Mouse (Mus musculus) limb, embryonic 13.5 days (tissue): ENCODE measurements around the gene Nfe2l2. TPM values are rescaled to one million over a fixed set of nuclear protein-coding genes. Genes with fewer than 3 reads are reported as not detected.
"Not testable (repeated sequence)": the region's sequence is repeated elsewhere in the genome, so short reads cannot be mapped to it uniquely, and the experiment has no call there.

Experiments
- ATAC-seq: fragments of 200-750 bp; cut with Nextera tagmentation; 2 replicates; pipeline ENCODE4 v1.8.0; 2017; ENCODE audit warnings: low read depth, moderate number of reproducible peaks, moderate TSS enrichment; ENCODE audit not compliant: low FRiP score
- H3K27ac ChIP-seq: fragments of 300-500 bp; sonication (generic); 2 replicates; pipeline ENCODE4 v1.5.1; 2015; ENCODE audit warnings: inconsistent platforms, mild to moderate bottlenecking, moderate library complexity
- H3K27me3 ChIP-seq: fragments of 300-500 bp; sonication (generic); 2 replicates; pipeline ENCODE4 v1.6.1; 2015; ENCODE audit warnings: mild to moderate bottlenecking, inconsistent platforms
- H3K36me3 ChIP-seq: fragments of 300-500 bp; sonication (generic); 2 replicates; pipeline ENCODE4 v1.6.1; 2015; ENCODE audit warnings: inconsistent platforms, mild to moderate bottlenecking, moderate library complexity
- H3K4me1 ChIP-seq: fragments of 300-500 bp; sonication (generic); 2 replicates; pipeline ENCODE4 v1.6.1; 2015; ENCODE audit warnings: inconsistent platforms
- H3K4me2 ChIP-seq: fragments of 300-500 bp; sonication (generic); replicated peaks from 2 replicates; pipeline ENCODE4 v1.6.1; 2015; ENCODE audit warnings: inconsistent platforms, mild to moderate bottlenecking, moderate library complexity
- H3K4me3 ChIP-seq: fragments of 300-500 bp; sonication (generic); 2 replicates; pipeline ENCODE4 v1.5.1; 2015; ENCODE audit warnings: moderate library complexity, mild to moderate bottlenecking, inconsistent platforms
- H3K9ac ChIP-seq: fragments of 300-500 bp; sonication (generic); 2 replicates; pipeline ENCODE4 v1.6.1; 2015; ENCODE audit warnings: mild to moderate bottlenecking, inconsistent platforms
- H3K9me3 ChIP-seq: fragments of 300-500 bp; sonication (generic); 2 replicates; pipeline ENCODE4 v1.6.1; 2016; ENCODE audit warnings: inconsistent platforms
- WGBS: fragments of 180-500 bp; shearing (Covaris S2); methylation state at CpG from one replicate; pipeline ENCODE4 v1.1.7; 2015; 5-methylcytosine and 5-hydroxymethylcytosine counted together
- polyA plus RNA-seq: library from polyadenylated mRNA; unstranded; fragments of >200 nt; fragmentation: Nextera tagmentation; extraction: Ambion mirVana; gene quantifications from 2 replicates; pipeline ENCODE4 v1.2.1, GENCODE M21; 2015

The Nfe2l2 gene
- polyA plus RNA-seq, 1 experiment from 2014 or later, result 34.1 TPM

DNA sequence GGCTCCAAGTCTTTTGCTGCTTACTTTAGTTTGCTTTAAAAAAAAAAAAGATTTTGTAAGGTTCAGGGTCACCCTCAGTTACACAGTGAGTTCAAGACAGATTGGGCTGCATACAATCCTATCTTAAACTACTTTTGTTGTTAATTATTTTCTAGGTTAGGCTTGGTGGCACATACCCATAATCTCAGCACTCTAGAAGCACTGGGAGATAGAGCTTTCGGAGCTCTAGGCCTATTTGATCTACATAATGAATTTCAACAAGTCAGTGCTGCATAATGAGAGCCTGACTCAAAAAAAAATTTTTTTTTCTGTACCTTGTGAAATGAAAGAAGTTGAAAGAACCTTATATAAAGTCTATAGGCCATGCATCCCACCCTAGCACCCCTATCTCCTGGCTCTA is 49.8 kb downstream of the Nfe2l2 start:
- no peak overlapping the region for H3K27ac ChIP-seq
- H3K27me3 ChIP-seq, result no peaks in the 10 kb centered on the region
- peaks cover 12% of the 10 kb centered on the region for H3K4me1 ChIP-seq
- WGBS, result 98% methylated on average over 1 of the region's 1 CpGs
- no peaks in the 10 kb centered on the region for H3K9me3 ChIP-seq
- H3K36me3 ChIP-seq, result no peaks in the 10 kb centered on the region
- no peak overlapping the region for H3K9ac ChIP-seq
- ATAC-seq, result no peak
- H3K4me2 ChIP-seq, result no peak overlapping the region
- H3K4me3 ChIP-seq, result no peak overlapping the region

DNA sequence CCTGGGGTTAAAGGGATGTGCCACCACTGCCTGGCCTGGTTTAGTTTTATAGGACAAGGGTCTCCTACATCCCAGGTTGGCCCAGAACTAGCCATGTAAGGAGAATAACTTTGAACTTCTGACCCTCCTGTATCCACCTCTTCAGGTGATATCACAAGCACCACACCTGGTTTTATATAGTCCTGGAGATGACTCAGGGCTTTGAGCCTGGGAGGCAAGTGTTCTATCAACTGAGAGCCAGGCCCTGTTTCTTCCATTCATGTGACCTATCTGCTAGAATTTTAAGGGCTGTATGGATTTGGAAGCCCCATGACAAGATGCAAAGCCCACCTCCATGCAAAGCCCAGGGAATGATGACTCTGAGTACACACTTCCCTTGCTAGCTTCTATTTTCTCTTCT is 51.3 kb downstream of the Nfe2l2 start:
- Histone ChIP-seq H3K9me3 (no peaks in the 10 kb centered on the region), H3K27me3 (no peaks in the 10 kb centered on the region), H3K4me2 (no peak overlapping the region), H3K9ac (no peak overlapping the region), H3K4me1 (peaks cover 12% of the 10 kb centered on the region), H3K4me3 (no peak overlapping the region), H3K36me3 (no peaks in the 10 kb centered on the region), H3K27ac (no peak overlapping the region)
- no peak for ATAC-seq

DNA sequence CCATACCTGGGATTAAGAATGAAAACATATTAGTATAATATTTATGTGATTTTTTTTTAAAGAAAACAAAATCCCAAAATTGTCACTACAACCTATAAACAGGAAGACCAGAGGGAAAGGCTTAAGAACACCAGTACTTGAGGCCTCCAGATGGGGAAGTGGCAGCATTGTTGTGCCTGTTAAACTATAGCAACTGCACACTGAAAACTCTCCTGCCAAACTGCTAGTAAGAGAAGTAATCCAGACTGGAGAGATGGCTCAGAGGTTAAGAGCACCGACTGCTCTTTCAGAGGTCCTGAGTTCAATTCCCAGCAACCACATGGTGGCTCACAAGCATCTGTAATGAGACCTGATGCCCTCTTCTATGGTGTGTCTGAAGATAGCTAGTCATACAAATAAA is 54.0 kb downstream of the Nfe2l2 start:
- no peak overlapping the region for H3K27ac ChIP-seq
- ATAC-seq, result no peak
- no peak overlapping the region for H3K9ac ChIP-seq
- H3K36me3 ChIP-seq, result no peaks in the 10 kb centered on the region
- H3K9me3 ChIP-seq, result no peaks in the 10 kb centered on the region
- H3K27me3 ChIP-seq, result no peaks in the 10 kb centered on the region
- no peak overlapping the region for H3K4me2 ChIP-seq
- H3K4me3 ChIP-seq, result no peak overlapping the region
- H3K4me1 ChIP-seq, result no peaks in the 10 kb centered on the region
- 88% methylated on average over 1 of the region's 1 CpGs for WGBS

DNA sequence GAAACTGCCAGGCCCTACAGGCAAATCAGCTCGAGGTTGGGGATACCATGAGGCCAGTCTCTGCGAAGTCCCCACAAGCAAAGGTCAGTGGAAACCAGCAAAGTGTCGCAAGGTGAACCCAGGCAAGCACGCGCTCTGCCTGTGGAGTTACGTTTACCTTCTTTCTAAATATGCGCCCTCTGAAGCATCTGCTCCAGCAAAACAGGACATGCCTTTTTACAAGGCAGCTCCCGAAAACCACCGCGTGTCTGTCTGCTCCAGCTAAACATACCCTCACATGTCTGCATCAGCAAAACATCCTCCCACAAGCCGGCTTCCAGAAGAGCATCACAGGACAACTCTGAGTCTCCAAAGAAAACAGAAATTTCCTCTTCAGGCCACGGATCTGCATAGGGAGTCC is 59.2 kb downstream of the Nfe2l2 start:
- Histone ChIP-seq H3K27ac (no peak overlapping the region), H3K27me3 (no peaks in the 10 kb centered on the region), H3K36me3 (no peaks in the 10 kb centered on the region), H3K9ac (no peak overlapping the region), H3K4me3 (no peak overlapping the region), H3K9me3 (0 out of 2 replicates have a peak, but pooled peaks cover 5% of the 10 kb centered on the region), H3K4me1 (peaks cover 8% of the 10 kb centered on the region), H3K4me2 (no peak overlapping the region)
- WGBS, result 93% methylated on average over 12 of the region's 12 CpGs
- ATAC-seq, result no peak

DNA sequence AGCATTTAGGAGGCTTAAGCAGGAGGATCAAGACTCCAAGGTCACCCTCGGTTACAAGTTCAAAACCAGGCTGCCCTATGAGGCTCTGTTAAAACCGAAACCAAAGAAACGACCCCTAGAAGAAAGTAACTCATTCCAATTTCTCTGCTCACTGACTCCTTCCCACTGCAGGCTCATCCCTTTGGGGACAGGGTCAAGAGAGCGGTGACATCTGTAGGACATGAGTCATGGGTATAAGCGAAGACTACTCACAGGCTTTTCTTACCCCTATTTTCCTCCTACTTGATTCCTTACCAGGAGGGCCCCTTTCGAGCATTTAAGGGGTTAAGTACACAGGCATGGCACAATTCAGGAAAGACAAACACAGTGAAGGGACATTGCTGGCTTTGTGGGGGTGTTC is 60.5 kb downstream of the Nfe2l2 start:
- Histone ChIP-seq H3K4me3 (no peak overlapping the region), H3K27me3 (no peaks in the 10 kb centered on the region), H3K4me1 (peaks cover 8% of the 10 kb centered on the region), H3K36me3 (no peaks in the 10 kb centered on the region), H3K4me2 (no peak overlapping the region), H3K9me3 (0 out of 2 replicates have a peak, but pooled peaks cover 5% of the 10 kb centered on the region), H3K27ac (no peak overlapping the region), H3K9ac (no peak overlapping the region)
- ATAC-seq, result no peak
- WGBS, result 85% methylated on average over 6 of the region's 6 CpGs

DNA sequence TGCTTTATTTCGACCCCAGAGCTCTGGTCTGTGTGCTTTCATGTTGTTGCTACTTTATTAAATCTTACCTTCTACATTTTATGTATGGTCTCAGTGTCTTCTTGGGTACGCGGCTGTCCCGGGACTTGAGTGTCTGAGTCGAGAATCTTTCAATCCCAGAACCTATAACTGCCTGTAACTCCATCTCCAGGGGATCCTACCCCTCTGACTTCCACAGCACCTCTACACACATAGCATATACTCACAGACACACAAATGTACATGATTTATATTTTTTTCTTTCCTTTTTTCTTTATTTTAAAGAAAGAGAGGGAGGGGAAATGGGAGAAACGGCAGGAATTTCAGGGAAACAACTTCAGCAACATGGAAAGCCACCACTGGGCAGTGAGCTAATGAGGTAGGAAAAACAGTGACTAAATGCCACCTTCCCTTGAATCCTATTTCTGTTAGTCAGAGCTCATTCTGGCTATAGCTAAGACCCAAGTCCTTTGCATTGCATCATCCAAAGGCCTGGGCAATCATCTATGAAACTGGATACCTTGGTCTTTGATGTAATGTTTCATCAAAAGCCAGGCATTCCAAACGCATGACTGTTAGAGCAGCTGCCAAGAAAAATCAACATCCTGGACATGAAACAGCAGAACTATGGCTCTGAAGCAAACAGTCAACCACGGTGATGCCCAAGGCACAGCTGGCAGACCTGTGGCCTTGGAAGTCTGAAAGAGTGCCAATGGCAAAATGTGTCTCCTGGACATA is 61.5 kb downstream of the Nfe2l2 start:
- Histone ChIP-seq H3K27me3 (no peaks in the 10 kb centered on the region), H3K27ac (peak overlapping the region; percentile 28; the same call in 1 of the 2 replicates), H3K4me2 (no peak overlapping the region), H3K9me3 (0 out of 2 replicates have a peak, but pooled peaks cover 5% of the 10 kb centered on the region), H3K4me3 (no peak overlapping the region), H3K36me3 (no peaks in the 10 kb centered on the region), H3K9ac (no peak overlapping the region), H3K4me1 (peaks cover 8% of the 10 kb centered on the region)
- ATAC-seq, result peak; percentile 72; the same call in 1 of the 2 replicates
- 62% methylated on average over 8 of the region's 8 CpGs for WGBS

DNA sequence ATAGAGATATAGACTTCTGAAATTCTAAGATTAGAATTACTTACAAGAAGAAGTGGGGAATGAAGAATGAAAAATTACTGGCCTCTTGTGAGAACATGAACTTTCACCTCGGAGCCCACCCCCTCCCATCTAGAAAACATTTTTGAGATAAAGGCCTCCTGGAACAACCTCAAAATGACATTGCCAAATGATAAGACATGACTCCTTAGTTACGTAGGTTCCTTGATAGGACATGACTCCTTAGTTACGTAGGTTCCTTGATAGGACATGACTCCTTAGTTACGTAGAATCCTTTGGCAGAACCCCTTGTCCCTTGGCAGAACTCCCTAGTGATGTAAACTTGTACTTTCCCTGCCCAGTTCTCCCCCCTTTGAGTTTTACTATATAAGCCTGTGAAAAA is 62.1 kb downstream of the Nfe2l2 start:
- not testable (repeated sequence) for H3K4me2 ChIP-seq, H3K4me3 ChIP-seq, H3K9ac ChIP-seq, ATAC-seq, H3K4me1 ChIP-seq, H3K27me3 ChIP-seq, H3K36me3 ChIP-seq, H3K9me3 ChIP-seq, H3K27ac ChIP-seq
- WGBS, result 87% methylated on average over 4 of the region's 4 CpGs

DNA sequence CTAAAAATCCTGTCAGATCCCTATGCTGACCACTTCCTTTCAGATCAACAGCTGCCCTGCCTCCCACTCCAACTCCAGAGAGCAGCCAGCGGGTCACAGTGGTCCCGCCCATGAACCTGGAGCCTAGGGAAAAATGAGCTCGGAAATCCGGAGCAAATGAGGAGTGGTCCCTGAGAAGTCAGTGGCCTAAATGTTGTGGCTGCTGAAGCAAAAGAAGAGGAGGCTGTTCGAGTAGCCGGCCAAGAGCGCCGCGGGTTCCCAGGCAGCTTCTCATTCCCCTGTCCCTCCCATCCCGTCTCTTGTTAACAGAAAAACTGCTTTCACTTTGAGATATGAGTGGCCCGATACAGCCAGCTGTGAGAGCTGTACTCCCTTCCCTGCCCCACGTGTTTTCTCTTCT is 64.9 kb downstream of the Nfe2l2 start:
- H3K4me1 ChIP-seq, result not testable (repeated sequence)
- 27% methylated on average over 12 of the region's 12 CpGs for whole genome bisulfite sequencing

DNA sequence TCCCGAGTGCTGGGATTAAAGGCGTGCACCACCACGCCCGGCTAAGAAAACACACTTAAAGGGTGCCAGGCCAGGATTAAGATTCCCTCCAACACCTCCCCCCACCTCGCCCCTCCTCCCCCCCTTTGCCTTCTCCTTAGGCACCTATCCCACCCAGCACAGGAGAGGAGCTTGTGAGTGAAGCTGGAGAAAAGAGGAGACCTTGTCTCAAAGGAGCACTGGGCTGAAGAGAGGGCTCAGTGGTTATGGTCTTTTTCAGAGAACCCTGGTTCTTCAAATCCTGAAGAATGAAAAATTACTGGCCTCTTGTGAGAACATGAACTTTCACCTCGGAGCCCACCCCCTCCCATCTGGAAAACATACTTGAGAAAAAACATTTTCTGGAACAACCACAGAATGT is 66.6 kb downstream of the Nfe2l2 start:
- ATAC-seq, H3K9ac ChIP-seq, H3K9me3 ChIP-seq, H3K4me3 ChIP-seq, H3K27ac ChIP-seq, H3K4me2 ChIP-seq, H3K27me3 ChIP-seq, H3K36me3 ChIP-seq: not testable (repeated sequence)
- 87% methylated on average over 6 of the region's 6 CpGs for WGBS
- H3K4me1 ChIP-seq, result peaks cover 14% of the 10 kb centered on the region

More for the DNA sequence above, 64.9 kb downstream of the Nfe2l2 start:
- not testable (repeated sequence) for H3K27me3 ChIP-seq, H3K9me3 ChIP-seq, H3K36me3 ChIP-seq, H3K9ac ChIP-seq, H3K4me3 ChIP-seq, H3K27ac ChIP-seq, ATAC-seq, H3K4me2 ChIP-seq

DNA sequence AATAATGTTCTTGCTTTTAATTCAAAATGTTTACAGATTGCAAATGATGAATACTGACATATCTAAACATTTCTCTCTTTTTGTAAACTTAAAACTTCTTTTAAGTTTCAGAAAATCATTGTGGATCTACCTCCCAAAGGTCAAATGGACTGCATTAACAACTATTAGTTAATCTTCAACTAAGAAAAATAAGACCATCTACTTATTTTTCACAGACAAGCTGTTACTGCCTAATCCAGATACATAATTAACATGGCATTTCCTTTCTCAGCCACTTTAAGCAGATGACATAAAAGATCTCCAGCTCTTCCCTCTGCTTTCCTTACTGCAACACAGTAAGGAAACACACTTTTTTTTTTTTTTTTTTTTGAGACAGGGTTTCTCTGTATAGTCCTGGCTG is 67.1 kb downstream of the Nfe2l2 start:
- Histone ChIP-seq H3K27ac (no peak overlapping the region), H3K27me3 (no peaks in the 10 kb centered on the region), H3K4me3 (no peak overlapping the region), H3K36me3 (no peaks in the 10 kb centered on the region), H3K4me1 (peaks cover 16% of the 10 kb centered on the region), H3K9ac (no peak overlapping the region), H3K4me2 (no peak overlapping the region), H3K9me3 (no peaks in the 10 kb centered on the region)
- ATAC-seq, result no peak

DNA sequence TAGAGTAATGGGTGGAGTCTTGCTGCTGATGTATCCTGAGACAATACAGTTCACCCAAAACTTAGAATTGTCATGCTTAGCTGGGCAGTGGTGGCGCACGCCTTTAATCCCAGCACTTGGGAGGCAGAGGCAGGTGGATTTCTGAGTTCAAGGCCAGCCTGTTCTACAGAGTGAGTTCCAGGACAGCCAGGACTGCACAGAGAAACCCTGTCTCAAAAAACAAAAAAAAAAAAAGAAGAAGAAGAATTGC is 67.5 kb downstream of the Nfe2l2 start:
- not testable (repeated sequence) for H3K9ac ChIP-seq, H3K4me2 ChIP-seq, H3K9me3 ChIP-seq, H3K27me3 ChIP-seq, ATAC-seq, H3K36me3 ChIP-seq, H3K27ac ChIP-seq, H3K4me3 ChIP-seq
- 97% methylated on average over 2 of the region's 2 CpGs for WGBS
- H3K4me1 ChIP-seq, result peaks cover 16% of the 10 kb centered on the region

DNA sequence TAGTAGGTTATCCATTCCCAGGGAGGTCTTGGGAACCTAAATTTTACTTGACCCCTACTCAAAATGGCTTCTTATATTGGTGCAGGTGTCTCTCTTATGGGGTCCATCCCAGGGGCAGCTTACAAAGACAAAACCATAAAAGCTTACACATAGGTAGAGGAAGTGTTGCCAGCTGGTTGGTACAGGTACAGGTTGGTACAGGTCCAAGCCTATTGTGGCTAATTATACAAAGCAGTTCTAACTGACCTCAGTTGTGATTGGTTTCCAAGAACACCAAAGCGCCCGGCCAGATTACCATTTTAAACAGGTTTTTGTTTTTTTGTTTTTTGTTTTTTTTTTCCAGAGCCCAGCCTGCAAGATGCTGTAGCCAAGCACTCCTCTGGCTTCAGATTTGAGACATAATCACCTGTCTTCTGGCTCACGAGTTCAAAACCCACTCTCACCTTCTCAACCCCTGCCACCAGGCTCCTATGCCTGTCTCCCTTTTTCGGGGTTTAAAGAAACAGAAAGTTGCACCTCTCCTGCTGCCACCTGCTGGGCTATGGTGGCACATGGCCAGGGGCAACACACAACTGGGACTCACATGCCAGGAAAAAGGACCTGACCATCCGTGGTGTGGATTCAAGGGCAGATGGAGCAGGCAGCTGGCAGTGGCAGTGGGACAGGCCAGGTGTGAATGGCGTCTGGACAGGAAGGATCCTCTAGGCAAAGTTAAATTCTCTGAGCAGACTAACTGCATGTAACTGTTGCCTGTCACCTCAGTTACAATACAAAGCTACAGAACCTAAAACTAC is 68.0 kb downstream of the Nfe2l2 start:
- WGBS, result 62% methylated on average over 6 of the region's 6 CpGs

DNA sequence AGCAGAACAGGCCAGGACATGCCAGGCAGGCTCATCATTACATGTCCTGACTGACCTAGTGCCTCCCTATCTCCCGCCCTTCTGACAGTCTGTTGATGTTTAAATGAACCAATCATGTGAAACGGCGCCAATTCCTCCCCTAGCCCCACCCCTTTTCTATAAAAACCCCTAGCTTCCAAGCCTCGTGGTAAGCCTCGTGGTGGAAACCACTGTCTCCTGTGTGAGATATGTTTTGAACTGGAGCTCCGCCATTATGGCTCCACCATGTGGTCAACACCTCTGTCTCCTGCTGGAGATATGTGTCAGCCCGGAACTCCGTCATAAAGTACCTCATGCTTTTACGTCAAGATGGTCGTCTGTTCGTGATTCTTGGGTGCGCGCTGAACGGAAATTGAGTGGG is 70.0 kb downstream of the Nfe2l2 start:
- not testable (repeated sequence) for H3K9me3 ChIP-seq, ATAC-seq, H3K27ac ChIP-seq, H3K4me2 ChIP-seq, H3K4me3 ChIP-seq, H3K9ac ChIP-seq, H3K36me3 ChIP-seq, H3K27me3 ChIP-seq
- H3K4me1 ChIP-seq, result peaks cover 16% of the 10 kb centered on the region
- WGBS, result 90% methylated on average over 14 of the region's 14 CpGs

More for the DNA sequence above, 68.0 kb downstream of the Nfe2l2 start:
- Histone ChIP-seq H3K4me1 (peaks cover 16% of the 10 kb centered on the region), H3K4me2 (no peak overlapping the region), H3K9ac (no peak overlapping the region), H3K4me3 (no peak overlapping the region), H3K9me3 (no peaks in the 10 kb centered on the region), H3K36me3 (no peaks in the 10 kb centered on the region), H3K27ac (no peak overlapping the region), H3K27me3 (no peaks in the 10 kb centered on the region)
- ATAC-seq, result no peak
